Mouse (Mus musculus) forebrain, embryonic 14.5 days (tissue): ENCODE data around the gene Dhrs1. TPM values are rescaled to one million over a fixed set of nuclear protein-coding genes. Genes with fewer than 3 reads are reported as not detected.
"Not testable (repeated sequence)": the region's sequence is repeated elsewhere in the genome, so short reads cannot be mapped to it uniquely, and the experiment has no call there.

Experiments
- ATAC-seq: fragments of 200-750 bp; cut with Nextera tagmentation; 2 replicates; pipeline ENCODE4 v1.8.0; 2017; ENCODE audit warnings: mild to moderate bottlenecking, moderate library complexity
- DNase-seq: peaks from one replicate; pipeline ENCODE4 v3.0.0-alpha.2; 2015; ENCODE audit warnings: low spot score
- H3K27ac ChIP-seq: fragments of 300-500 bp; sonication (generic); 2 replicates; pipeline ENCODE4 v1.5.1; 2014; ENCODE audit warnings: low read depth, mild to moderate bottlenecking, control low read depth, low read length, moderate library complexity
- H3K27me3 ChIP-seq: fragments of 300-500 bp; sonication (generic); replicated peaks from 2 replicates; pipeline ENCODE4 v1.6.1; 2014; ENCODE audit warnings: low read length, control low read depth, mixed read lengths; ENCODE audit not compliant: control insufficient read depth, insufficient read depth
- H3K36me3 ChIP-seq: fragments of 300-500 bp; sonication (generic); 2 replicates; pipeline ENCODE4 v1.6.1; 2014; ENCODE audit warnings: low read length, control low read depth; ENCODE audit not compliant: control insufficient read depth, insufficient read depth
- H3K4me1 ChIP-seq: fragments of 300-500 bp; sonication (generic); 2 replicates; pipeline ENCODE4 v1.6.1; 2014; ENCODE audit warnings: antibody characterized with exemption, low read length, control low read depth; ENCODE audit not compliant: control insufficient read depth, insufficient read depth
- H3K4me2 ChIP-seq: fragments of 300-500 bp; sonication (generic); 2 replicates; pipeline ENCODE4 v1.6.1; 2014; ENCODE audit warnings: mild to moderate bottlenecking, control low read depth, low read length
- H3K4me3 ChIP-seq: fragments of 300-500 bp; sonication (generic); 2 replicates; pipeline ENCODE4 v1.5.1; 2014; ENCODE audit warnings: low read depth, low read length, control low read depth
- H3K9ac ChIP-seq: fragments of 300-500 bp; sonication (generic); 2 replicates; pipeline ENCODE4 v1.6.1; 2014; ENCODE audit warnings: mild to moderate bottlenecking, low read length, control low read depth, moderate library complexity
- H3K9me3 ChIP-seq: fragments of 300-500 bp; sonication (generic); replicated peaks from 2 replicates; pipeline ENCODE4 v1.6.1; 2016; ENCODE audit warnings: low read length, control low read depth, mixed read lengths; ENCODE audit not compliant: control insufficient read depth
- WGBS: fragments of 180-500 bp; shearing (Covaris S2); extraction: QIAGEN DNeasy Blood & Tissue Kit; methylation state at CpG from one replicate; pipeline ENCODE4 v1.1.7; 2014; 5-methylcytosine and 5-hydroxymethylcytosine counted together
- polyA plus RNA-seq: library from polyadenylated mRNA; unstranded; fragments of >200 nt; fragmentation: Nextera tagmentation; extraction: Ambion mirVana; gene quantifications from 2 replicates; pipeline ENCODE4 v1.2.1, GENCODE M21; 2014

The Dhrs1 gene
- polyA plus RNA-seq, 1 experiment from 2014 or later = 84.4 TPM

GRCm38 (mm10) chr14:55768555-55768954 is 23.1 kb upstream of the Dhrs1 start:
- WGBS = 89% methylated on average over 6 of the region's 6 CpGs
- Histone ChIP-seq H3K4me2 (no peak overlapping the region), H3K27me3 (peaks cover 31% of the 10 kb centered on the region)

GRCm38 (mm10) chr14:55767519-55768414 is 22.3 kb upstream of the Dhrs1 start:
- peak; percentile 66 for ATAC-seq
- H3K36me3 ChIP-seq = no peaks in the 10 kb centered on the region
- H3K9ac ChIP-seq = peak overlapping the region; percentile 57
- 13% methylated on average over 52 of the region's 52 CpGs for WGBS
- peaks cover 4% of the 10 kb centered on the region; the same call in 1 of the 2 replicates for H3K4me1 ChIP-seq
- H3K4me3 ChIP-seq = peak overlapping the region; percentile 39
- DNase-seq = peak; percentile 48
- H3K27ac ChIP-seq = no peak overlapping the region
- H3K9me3 ChIP-seq = no peaks in the 10 kb centered on the region
- peak overlapping the region; percentile 58 for H3K4me2 ChIP-seq
- peaks cover 39% of the 10 kb centered on the region for H3K27me3 ChIP-seq

More at GRCm38 (mm10) chr14:55768555-55768954, 23.1 kb upstream of the Dhrs1 start:
- ATAC-seq = no peak
- Histone ChIP-seq H3K4me1 (peaks cover 4% of the 10 kb centered on the region; the same call in 1 of the 2 replicates), H3K36me3 (no peaks in the 10 kb centered on the region), H3K9me3 (no peaks in the 10 kb centered on the region), H3K27ac (no peak overlapping the region), H3K9ac (no peak overlapping the region), H3K4me3 (no peak overlapping the region)
- no peak for DNase-seq

- WGBS = 78% methylated on average over 4 of the region's 4 CpGs
- H3K9me3 ChIP-seq = no peaks in the 10 kb centered on the region
- no peak for DNase-seq
Observed at GRCm38 (mm10) chr14:55765696-55766095, 20.2 kb upstream of the Dhrs1 start, which contains the start of gene Ltb4r1. Ltb4r1 (plus strand) TSS chr14:55765962.

GRCm38 (mm10) chr14:55763166-55763565 is 17.7 kb upstream of the Dhrs1 start:
- no peak overlapping the region for H3K27ac ChIP-seq
- H3K4me3 ChIP-seq = no peak overlapping the region
- H3K9me3 ChIP-seq = no peaks in the 10 kb centered on the region
- 0 out of 2 replicates have a peak overlapping the region, but pooled peaks have one; percentile 92 for H3K4me2 ChIP-seq
- WGBS = 66% methylated on average over 7 of the region's 7 CpGs
- ATAC-seq (no peak), DNase-seq (no peak)
- peaks cover 56% of the 10 kb centered on the region for H3K27me3 ChIP-seq
- peaks cover 8% of the 10 kb centered on the region; the same call in 1 of the 2 replicates for H3K4me1 ChIP-seq
- H3K9ac ChIP-seq = no peak overlapping the region
- no peaks in the 10 kb centered on the region for H3K36me3 ChIP-seq

More at GRCm38 (mm10) chr14:55765696-55766095, 20.2 kb upstream of the Dhrs1 start, which contains the start of gene Ltb4r1:
- Histone ChIP-seq H3K9ac (no peak within 1 kb of the TSS), H3K4me3 (no peak within 1 kb of the TSS), H3K4me2 (no peak within 1 kb of the TSS), H3K36me3 (no peaks in the 10 kb centered on the region), H3K27ac (no peak within 1 kb of the TSS), H3K27me3 (peaks cover 58% of the 10 kb centered on the region), H3K4me1 (peaks cover 8% of the 10 kb centered on the region; the same call in 1 of the 2 replicates)
- ATAC-seq = no peak

- under 1% methylated on average over 77 of the region's 77 CpGs for WGBS
- DNase-seq = peak; percentile 57
- peak; percentile 80 for ATAC-seq
- H3K9ac ChIP-seq = peak overlapping the region; percentile 75
- H3K27me3 ChIP-seq = peaks cover 48% of the 10 kb centered on the region
- peaks cover 4% of the 10 kb centered on the region; the same call in 1 of the 2 replicates for H3K4me1 ChIP-seq
- H3K9me3 ChIP-seq = no peaks in the 10 kb centered on the region
- no peaks in the 10 kb centered on the region for H3K36me3 ChIP-seq
- peak overlapping the region; percentile 53 for H3K4me3 ChIP-seq
- no peak overlapping the region; the same call in 1 of the 2 replicates for H3K27ac ChIP-seq
- peak overlapping the region; percentile 92 for H3K4me2 ChIP-seq
Observed at GRCm38 (mm10) chr14:55762001-55762821, 16.7 kb upstream of the Dhrs1 start.

- ATAC-seq (no peak), DNase-seq (no peak)
- H3K9ac ChIP-seq = peak within 1 kb of the TSS; percentile 75
- WGBS = 78% methylated on average over 6 of the region's 6 CpGs
- no peaks in the 10 kb centered on the region for H3K9me3 ChIP-seq
- H3K36me3 ChIP-seq = peaks cover under 1% of the 10 kb centered on the region; the same call in 1 of the 2 replicates
- H3K27ac ChIP-seq = no peak within 1 kb of the TSS
- H3K27me3 ChIP-seq = peaks cover 45% of the 10 kb centered on the region
- peak within 1 kb of the TSS; percentile 92 for H3K4me2 ChIP-seq
- H3K4me1 ChIP-seq = peaks cover 4% of the 10 kb centered on the region; the same call in 1 of the 2 replicates
- H3K4me3 ChIP-seq = peak within 1 kb of the TSS; percentile 53
Observed at GRCm38 (mm10) chr14:55761163-55761562, 15.7 kb upstream of the Dhrs1 start, which contains the start of gene Ltb4r2. Ltb4r2 (plus strand) TSS chr14:55761428.

GRCm38 (mm10) chr14:55760156-55760555 is 14.7 kb upstream of the Dhrs1 start:
- peaks cover 10% of the 10 kb centered on the region for H3K36me3 ChIP-seq
- not testable (repeated sequence) for H3K9me3 ChIP-seq, H3K4me1 ChIP-seq, H3K9ac ChIP-seq, H3K27ac ChIP-seq, H3K4me3 ChIP-seq
- H3K27me3 ChIP-seq = peaks cover 39% of the 10 kb centered on the region
- WGBS = 0% methylated on average over 5 of the region's 6 CpGs
- ATAC-seq (peak; percentile 40), DNase-seq (peak; percentile 87)
- H3K4me2 ChIP-seq = peak overlapping the region; percentile 30

GRCm38 (mm10) chr14:55758363-55758784 is 12.9 kb upstream of the Dhrs1 start, which contains the start of gene Cideb:
Cideb (minus strand) TSS chr14:55758458.
- Histone ChIP-seq H3K4me3 (no peak within 1 kb of the TSS), H3K9ac (no peak within 1 kb of the TSS), H3K4me2 (no peak within 1 kb of the TSS), H3K27me3 (peaks cover 29% of the 10 kb centered on the region), H3K36me3 (peaks cover 28% of the 10 kb centered on the region), H3K27ac (no peak within 1 kb of the TSS), H3K4me1 (peaks cover 4% of the 10 kb centered on the region; the same call in 1 of the 2 replicates), H3K9me3 (no peaks in the 10 kb centered on the region)
- peak; percentile 78 for DNase-seq
- 18% methylated on average over 8 of the region's 8 CpGs for WGBS
- ATAC-seq = peak; percentile 5; the same call in 1 of the 2 replicates
